Mouse (Mus musculus) forebrain, postnatal 0 days (tissue): Measurements from ENCODE around the gene Acta2. TPM values are rescaled to one million over a fixed set of nuclear protein-coding genes. Genes with fewer than 3 reads are reported as not detected.

Source experiments
- ATAC-seq: fragments of 200-750 bp; cut with Nextera tagmentation; 2 replicates; pipeline ENCODE4 v1.8.0; 2017; ENCODE audit warnings: mild to moderate bottlenecking, moderate library complexity
- DNase-seq: peaks from one replicate; pipeline ENCODE4 v3.0.0-alpha.2; 2015
- H3K27ac ChIP-seq: fragments of 300-500 bp; sonication (generic); 2 replicates; pipeline ENCODE4 v1.5.1; 2014; ENCODE audit warnings: low read depth, mild to moderate bottlenecking, antibody characterized with exemption, low read length, moderate library complexity, mixed read lengths
- H3K27me3 ChIP-seq: fragments of 300-500 bp; sonication (generic); 2 replicates; pipeline ENCODE4 v1.6.1; 2014; ENCODE audit warnings: mild to moderate bottlenecking, low read length, mixed read lengths; ENCODE audit not compliant: insufficient read depth
- H3K36me3 ChIP-seq: fragments of 300-500 bp; sonication (generic); 2 replicates; pipeline ENCODE4 v1.6.1; 2014; ENCODE audit warnings: mild to moderate bottlenecking, moderate library complexity; ENCODE audit not compliant: insufficient read depth
- H3K4me1 ChIP-seq: fragments of 300-500 bp; sonication (generic); 2 replicates; pipeline ENCODE4 v1.6.1; 2014; ENCODE audit warnings: antibody characterized with exemption; ENCODE audit not compliant: insufficient read depth
- H3K4me2 ChIP-seq: fragments of 300-500 bp; sonication (generic); 2 replicates; pipeline ENCODE4 v1.6.1; 2014; ENCODE audit warnings: low read depth, mild to moderate bottlenecking, moderate library complexity
- H3K4me3 ChIP-seq: fragments of 300-500 bp; sonication (generic); 2 replicates; pipeline ENCODE4 v1.5.1; 2014; ENCODE audit warnings: low read depth, low read length, mixed read lengths
- H3K9ac ChIP-seq: fragments of 300-500 bp; sonication (generic); 2 replicates; pipeline ENCODE4 v1.6.1; 2014; ENCODE audit warnings: mild to moderate bottlenecking
- H3K9me3 ChIP-seq: fragments of 300-500 bp; sonication (generic); 2 replicates; pipeline ENCODE4 v1.6.1; 2016; ENCODE audit warnings: low read length
- CTCF ChIP-seq: sonication (generic); IDR thresholded peaks from 2 replicates; pipeline ENCODE4 v1.5.1; 2016; ENCODE audit warnings: antibody characterized with exemption, control low read depth, low read depth
- WGBS: fragments of 180-500 bp; shearing (Covaris S2); extraction: QIAGEN DNeasy Blood & Tissue Kit; methylation state at CpG from one replicate; pipeline ENCODE4 v1.1.7; 2014; 5-methylcytosine and 5-hydroxymethylcytosine counted together
- polyA plus RNA-seq: library from polyadenylated mRNA; unstranded; fragments of >200 nt; fragmentation: Nextera tagmentation; extraction: Ambion mirVana; gene quantifications from 2 replicates; pipeline ENCODE4 v1.2.1, GENCODE M21; 2015
- total RNA-seq: library from RNA; depleted of rRNA; stranded (reverse); fragments of >200 nt; gene quantifications from 2 replicates; pipeline ENCODE4 v1.2.3, GENCODE M21; 2014

Acta2 gene
- total and polyA plus RNA-seq, 2 experiments from 2014 or later: 6.0 to 11.1 TPM

- ATAC-seq (no peak), DNase-seq (no peak)
- H3K36me3 ChIP-seq: no peaks in the 10 kb centered on the region
- H3K27ac ChIP-seq: no peak overlapping the region
- H3K4me3 ChIP-seq: no peak overlapping the region
- no peaks in the 10 kb centered on the region for H3K27me3 ChIP-seq
- no peak overlapping the region for H3K4me2 ChIP-seq
- H3K9ac ChIP-seq: no peak overlapping the region
- H3K4me1 ChIP-seq: no peaks in the 10 kb centered on the region
- TF ChIP-seq CTCF: no peak
- no peaks in the 10 kb centered on the region for H3K9me3 ChIP-seq
These were observed 31.8 kb upstream of the Acta2 start for GRCm38 (mm10) chr19:34287221-34287620.

GRCm38 (mm10) chr19:34284826-34285225 lies 29.4 kb upstream of the Acta2 start:
- Histone ChIP-seq H3K36me3 (no peaks in the 10 kb centered on the region), H3K9ac (no peak overlapping the region), H3K27me3 (no peaks in the 10 kb centered on the region), H3K4me2 (no peak overlapping the region), H3K4me1 (no peaks in the 10 kb centered on the region), H3K4me3 (no peak overlapping the region), H3K27ac (no peak overlapping the region), H3K9me3 (no peaks in the 10 kb centered on the region)
- DNase-seq (no peak), ATAC-seq (no peak)
- 60% methylated on average over 2 of the region's 2 CpGs for WGBS
- no peak for TF ChIP-seq CTCF

- Histone ChIP-seq H3K4me1 (no peaks in the 10 kb centered on the region), H3K9ac (no peak overlapping the region), H3K4me3 (no peak overlapping the region), H3K36me3 (no peaks in the 10 kb centered on the region), H3K4me2 (peak overlapping the region; percentile 8; the same call in 1 of the 2 replicates), H3K9me3 (no peaks in the 10 kb centered on the region), H3K27me3 (no peaks in the 10 kb centered on the region), H3K27ac (no peak overlapping the region)
- no peak for ATAC-seq
- TF ChIP-seq CTCF: peak; percentile 26; the same call in 1 of the 2 replicates
- 61% methylated on average over 10 of the region's 10 CpGs for WGBS
- no peak for DNase-seq
These were observed 29.0 kb upstream of the Acta2 start for GRCm38 (mm10) chr19:34284383-34284782.

- WGBS: 77% methylated on average over 6 of the region's 6 CpGs
- TF ChIP-seq CTCF: no peak
These were observed 28.2 kb upstream of the Acta2 start for GRCm38 (mm10) chr19:34283614-34284013.

GRCm38 (mm10) chr19:34278078-34278477 lies 22.7 kb upstream of the Acta2 start:
- WGBS: 65% methylated on average over 3 of the region's 3 CpGs
- H3K4me1 ChIP-seq: no peaks in the 10 kb centered on the region
- no peak overlapping the region for H3K9ac ChIP-seq
- H3K27ac ChIP-seq: no peak overlapping the region
- H3K4me3 ChIP-seq: no peak overlapping the region
- TF ChIP-seq CTCF: no peak
- DNase-seq (no peak), ATAC-seq (peak; percentile 50)
- H3K9me3 ChIP-seq: no peaks in the 10 kb centered on the region
- no peaks in the 10 kb centered on the region for H3K27me3 ChIP-seq
- H3K36me3 ChIP-seq: no peaks in the 10 kb centered on the region
- no peak overlapping the region for H3K4me2 ChIP-seq

More at GRCm38 (mm10) chr19:34283614-34284013, 28.2 kb upstream of the Acta2 start:
- Histone ChIP-seq H3K36me3 (no peaks in the 10 kb centered on the region), H3K9ac (no peak overlapping the region), H3K9me3 (no peaks in the 10 kb centered on the region), H3K4me2 (no peak overlapping the region), H3K27ac (no peak overlapping the region), H3K27me3 (no peaks in the 10 kb centered on the region), H3K4me1 (no peaks in the 10 kb centered on the region), H3K4me3 (no peak overlapping the region)
- ATAC-seq (no peak), DNase-seq (no peak)

- TF ChIP-seq CTCF: no peak
- 78% methylated on average over 1 of the region's 1 CpGs for WGBS
- Histone ChIP-seq H3K4me1 (no peaks in the 10 kb centered on the region), H3K9ac (no peak overlapping the region), H3K27ac (no peak overlapping the region), H3K36me3 (no peaks in the 10 kb centered on the region), H3K27me3 (no peaks in the 10 kb centered on the region), H3K4me3 (no peak overlapping the region), H3K9me3 (no peaks in the 10 kb centered on the region), H3K4me2 (no peak overlapping the region)
- ATAC-seq (peak; percentile 78), DNase-seq (peak; percentile 9)
These were observed 17.7 kb upstream of the Acta2 start for GRCm38 (mm10) chr19:34273073-34273472.

GRCm38 (mm10) chr19:34270824-34271464 lies 15.6 kb upstream of the Acta2 start:
- ATAC-seq: no peak
- 96% methylated on average over 13 of the region's 13 CpGs for WGBS
- no peak overlapping the region for H3K4me2 ChIP-seq

More at GRCm38 (mm10) chr19:34270824-34271464, 15.6 kb upstream of the Acta2 start:
- TF ChIP-seq CTCF: no peak
- no peak for DNase-seq
- H3K4me3 ChIP-seq: no peak overlapping the region
- no peaks in the 10 kb centered on the region for H3K9me3 ChIP-seq
- H3K4me1 ChIP-seq: no peaks in the 10 kb centered on the region
- no peaks in the 10 kb centered on the region for H3K27me3 ChIP-seq
- H3K9ac ChIP-seq: no peak overlapping the region
- H3K27ac ChIP-seq: no peak overlapping the region
- H3K36me3 ChIP-seq: no peaks in the 10 kb centered on the region
